Mouse (Mus musculus): ENCODE results near the gene Kank1.

Kank1 gene

GRCm38 (mm10) chr19:25360571-25361029 is 123.8 kb downstream of the Kank1 start:
- no peak for DNase-seq (ENCODE audit: extremely low read depth, low read depth, low spot score)

- DNase-seq (ENCODE audit: extremely low read depth, low read depth, low spot score): no peak
These were observed 125.2 kb downstream of the Kank1 start for GRCm38 (mm10) chr19:25361956-25362355.

GRCm38 (mm10) chr19:25365698-25366097 is 128.9 kb downstream of the Kank1 start:
- no peak for DNase-seq (ENCODE audit: extremely low read depth, low read depth, low spot score)

- no peak for DNase-seq (ENCODE audit: extremely low read depth, low read depth, low spot score)
These were observed 129.8 kb downstream of the Kank1 start for GRCm38 (mm10) chr19:25366620-25367019.

- DNase-seq (ENCODE audit: extremely low read depth, low read depth, low spot score): no peak
These were observed 133.7 kb downstream of the Kank1 start for GRCm38 (mm10) chr19:25370428-25370827.

DNA sequence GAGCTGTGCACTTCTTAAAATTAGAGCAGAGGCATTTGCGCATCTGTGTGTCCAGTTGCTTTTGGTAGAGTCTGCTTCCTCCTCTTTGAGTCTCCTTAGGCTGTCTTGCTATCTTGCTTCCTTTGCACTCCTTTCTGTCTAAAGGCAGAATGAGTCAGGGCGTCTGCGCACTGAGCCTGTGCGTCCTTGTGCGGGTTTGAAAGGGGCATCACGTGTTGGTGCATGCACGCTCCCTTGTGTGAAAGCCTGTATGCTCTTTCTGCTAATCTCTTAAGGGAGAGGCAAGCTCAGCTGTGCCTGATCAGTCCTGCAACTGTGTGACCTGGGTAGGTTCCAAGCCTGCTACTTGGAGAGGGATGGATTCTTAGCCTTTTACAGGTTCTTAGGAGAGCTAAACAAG is 136.0 kb downstream of the Kank1 start:
- DNase-seq (ENCODE audit: extremely low read depth, low read depth, low spot score): no peak

GRCm38 (mm10) chr19:25373594-25373993 is 136.8 kb downstream of the Kank1 start:
- no peak for DNase-seq (ENCODE audit: extremely low read depth, low read depth, low spot score)

GRCm38 (mm10) chr19:25374191-25374590 is 137.4 kb downstream of the Kank1 start:
- DNase-seq (ENCODE audit: extremely low read depth, low read depth, low spot score): no peak

- no peak for DNase-seq (ENCODE audit: extremely low read depth, low read depth, low spot score)
These were observed 138.2 kb downstream of the Kank1 start for GRCm38 (mm10) chr19:25374926-25375325.

DNA sequence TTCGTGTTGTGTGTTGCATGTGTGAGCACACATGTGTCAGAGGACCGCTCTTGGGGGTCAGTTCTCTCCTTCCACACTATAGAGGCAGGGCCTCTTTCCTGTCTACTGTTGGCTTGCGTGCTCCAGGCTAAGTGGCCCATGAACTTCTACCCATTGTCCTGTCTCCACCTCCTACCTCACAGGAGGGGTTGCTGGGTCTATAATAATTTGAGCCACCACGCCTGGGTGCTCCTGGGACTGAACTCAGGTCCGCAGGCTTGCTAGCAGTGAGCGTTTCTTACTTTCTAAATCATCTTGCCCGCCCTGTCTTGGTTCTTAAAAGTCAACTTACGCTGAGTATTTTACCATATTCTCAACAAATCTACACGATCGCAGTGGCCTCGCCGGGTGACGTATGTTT is 140.1 kb downstream of the Kank1 start:
- DNase-seq (ENCODE audit: extremely low read depth, low read depth, low spot score): no peak

DNA sequence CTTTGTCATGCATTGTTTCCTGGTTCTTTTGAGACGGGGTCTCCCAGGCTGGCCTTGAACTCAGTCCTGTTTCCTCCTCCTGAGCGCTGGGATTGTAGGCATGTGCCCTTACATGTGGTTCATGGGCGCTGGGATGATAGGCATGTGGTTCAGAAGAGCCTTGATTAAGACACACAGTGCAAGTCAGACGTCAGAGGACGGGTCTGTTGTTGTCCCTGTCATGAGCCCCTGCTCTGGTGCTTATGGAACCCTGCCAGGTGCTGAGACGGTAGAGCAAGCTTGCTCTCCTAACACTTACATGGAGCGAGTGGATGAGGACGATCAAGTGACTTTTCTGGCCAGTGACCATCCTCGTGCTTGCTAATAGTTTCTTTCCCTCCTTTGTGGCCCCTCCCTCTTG is 143.9 kb downstream of the Kank1 start:
- DNase-seq (ENCODE audit: extremely low read depth, low read depth, low spot score): no peak

DNA sequence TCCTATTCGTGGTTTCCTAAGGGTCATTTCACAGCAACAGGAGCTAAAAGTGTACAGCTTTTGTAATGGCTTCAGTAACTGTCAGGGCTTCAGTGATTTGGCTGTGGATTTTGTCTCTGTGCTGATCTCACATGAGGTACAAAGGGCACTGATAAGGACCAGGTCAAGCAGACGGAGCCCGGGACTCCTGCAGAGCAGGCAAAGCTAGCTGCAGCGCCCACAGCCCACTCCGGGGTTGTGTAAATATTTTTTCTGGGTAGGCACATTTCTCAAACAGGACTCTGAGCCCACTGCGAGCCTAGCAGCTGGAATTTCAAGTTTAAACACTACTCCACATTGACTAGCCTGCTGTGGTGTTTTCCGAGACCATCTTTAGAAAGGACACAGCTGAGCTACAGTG is 145.2 kb downstream of the Kank1 start:
- no peak for DNase-seq (ENCODE audit: extremely low read depth, low read depth, low spot score)

DNA sequence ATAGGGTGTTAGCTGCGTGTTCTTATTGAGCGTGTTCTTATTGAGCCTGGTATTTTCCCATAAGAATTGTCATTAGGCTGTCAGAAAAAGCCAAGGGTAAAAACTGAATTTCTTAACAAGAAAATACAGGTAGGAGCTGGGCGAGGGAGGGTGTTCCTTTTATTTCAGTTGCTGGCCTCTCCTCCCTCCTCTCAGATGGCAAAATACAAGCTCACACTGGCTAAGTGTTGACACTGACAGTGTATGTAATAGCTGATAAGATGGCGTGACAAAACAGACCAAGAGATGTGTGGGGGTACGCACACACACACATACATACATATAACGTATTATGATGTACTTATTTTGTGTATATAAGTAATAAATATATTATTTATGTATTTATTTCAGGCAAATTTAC is 145.7 kb downstream of the Kank1 start:
- DNase-seq (ENCODE audit: extremely low read depth, low read depth, low spot score): no peak

GRCm38 (mm10) chr19:25383386-25384146 is 146.8 kb downstream of the Kank1 start:
- DNase-seq (ENCODE audit: extremely low read depth, low read depth, low spot score): no peak

DNA sequence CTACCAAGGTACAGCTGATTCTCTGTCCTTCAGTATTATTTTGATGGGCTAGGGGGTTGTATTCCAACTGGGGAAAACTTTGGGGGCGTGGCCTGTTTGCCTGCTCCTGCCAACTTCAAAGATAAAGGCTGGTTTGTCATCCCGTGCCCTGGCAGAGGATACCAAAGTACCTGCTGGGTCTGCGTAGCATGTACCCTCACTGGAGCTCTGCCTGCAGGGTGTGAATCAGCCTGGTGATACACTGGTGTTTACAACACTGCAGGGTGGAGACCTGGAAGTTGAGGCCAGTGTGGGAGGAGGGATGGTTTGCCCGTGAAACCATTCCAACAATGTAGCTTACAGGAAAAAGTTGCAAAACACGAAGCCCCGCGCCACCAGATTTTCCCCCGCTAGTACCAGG is 149.2 kb downstream of the Kank1 start:
- no peak for DNase-seq (ENCODE audit: extremely low read depth, low read depth, low spot score)

GRCm38 (mm10) chr19:25386679-25387470 is 150.1 kb downstream of the Kank1 start:
- DNase-seq (ENCODE audit: extremely low read depth, low read depth, low spot score): no peak

- no peak for DNase-seq (ENCODE audit: extremely low read depth, low read depth, low spot score)
These were observed 151.1 kb downstream of the Kank1 start for GRCm38 (mm10) chr19:25387902-25388301.

GRCm38 (mm10) chr19:25392135-25392534 is 155.4 kb downstream of the Kank1 start:
- DNase-seq (ENCODE audit: extremely low read depth, low read depth, low spot score): no peak

DNA sequence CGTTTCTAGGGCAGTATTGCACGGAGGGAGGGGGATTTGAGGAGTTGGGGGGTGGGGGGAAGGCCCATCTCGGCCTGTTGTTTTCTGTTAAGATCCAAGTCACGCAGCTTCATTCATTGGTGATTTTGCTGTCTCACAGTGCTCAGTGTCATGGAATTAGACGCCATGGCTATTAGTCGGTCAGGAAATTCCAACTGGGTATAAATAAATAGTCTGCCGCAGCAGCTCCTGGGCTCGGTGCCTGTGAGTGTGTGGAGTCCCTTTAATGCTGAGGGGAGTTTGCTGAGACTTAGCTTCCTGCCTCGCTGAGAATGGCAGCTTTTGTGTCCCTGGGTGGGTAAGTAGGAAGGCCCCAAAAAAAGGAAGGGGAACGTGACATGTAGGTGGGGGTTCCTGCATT is 158.3 kb downstream of the Kank1 start:
- no peak for DNase-seq (ENCODE audit: extremely low read depth, low read depth, low spot score)

GRCm38 (mm10) chr19:25396709-25397266 is 160.0 kb downstream of the Kank1 start:
- no peak for DNase-seq (ENCODE audit: extremely low read depth, low read depth, low spot score)

- DNase-seq (ENCODE audit: extremely low read depth, low read depth, low spot score): no peak
These were observed 162.9 kb downstream of the Kank1 start for GRCm38 (mm10) chr19:25399511-25400211.
